Mouse (Mus musculus) liver, embryonic 11.5 days (tissue): ENCODE data around the gene Slc43a1. TPM values are rescaled to one million over a fixed set of nuclear protein-coding genes. Genes with fewer than 3 reads are reported as not detected.

Experiments used
- ATAC-seq: fragments of 200-750 bp; cut with Nextera tagmentation; replicated peaks from 2 replicates; pipeline ENCODE4 v1.8.0; 2017; ENCODE audit warnings: moderate number of reproducible peaks, mild to moderate bottlenecking, moderate TSS enrichment, moderate library complexity; ENCODE audit not compliant: low FRiP score
- DNase-seq: peaks from one replicate; pipeline ENCODE4 v3.0.0-alpha.2; 2017; ENCODE audit warnings: low spot score
- H3K27ac ChIP-seq: fragments of 300-500 bp; sonication (generic); 2 replicates; pipeline ENCODE4 v1.5.1; 2014; ENCODE audit warnings: mild to moderate bottlenecking, low read depth, low read length, control low read depth
- H3K27me3 ChIP-seq: fragments of 300-500 bp; sonication (generic); replicated peaks from 2 replicates; pipeline ENCODE4 v1.6.1; 2014; ENCODE audit warnings: low read length, mixed read lengths; ENCODE audit not compliant: control insufficient read depth, insufficient read depth
- H3K36me3 ChIP-seq: fragments of 300-500 bp; sonication (generic); 2 replicates; pipeline ENCODE4 v1.6.1; 2014; ENCODE audit warnings: mild to moderate bottlenecking, low read length, moderate library complexity, mixed read lengths; ENCODE audit not compliant: control insufficient read depth, insufficient read depth
- H3K4me1 ChIP-seq: fragments of 300-500 bp; sonication (generic); replicated peaks from 2 replicates; pipeline ENCODE4 v1.6.1; 2014; ENCODE audit warnings: low read length, mixed read lengths; ENCODE audit not compliant: control insufficient read depth, insufficient read depth
- H3K4me2 ChIP-seq: fragments of 300-500 bp; sonication (generic); 2 replicates; pipeline ENCODE4 v1.6.1; 2014; ENCODE audit warnings: mild to moderate bottlenecking, control low read depth, moderate library complexity
- H3K4me3 ChIP-seq: fragments of 300-500 bp; sonication (generic); 2 replicates; pipeline ENCODE4 v1.5.1; 2014; ENCODE audit warnings: low read depth, low read length, control low read depth
- H3K9ac ChIP-seq: fragments of 300-500 bp; sonication (generic); 2 replicates; pipeline ENCODE4 v1.6.1; 2014; ENCODE audit warnings: low read depth, low read length, control low read depth
- H3K9me3 ChIP-seq: fragments of 300-500 bp; sonication (generic); 2 replicates; pipeline ENCODE4 v1.6.1; 2016; ENCODE audit warnings: low read length, inconsistent platforms, mixed read lengths; ENCODE audit not compliant: control insufficient read depth
- WGBS: fragments of 180-500 bp; shearing (Covaris S2); extraction: QIAGEN DNeasy Blood & Tissue Kit; methylation state at CpG from one replicate; pipeline ENCODE4 v1.1.7; 2014; 5-methylcytosine and 5-hydroxymethylcytosine counted together
- polyA plus RNA-seq: library from polyadenylated mRNA; unstranded; fragments of >200 nt; fragmentation: Nextera tagmentation; extraction: Ambion mirVana; gene quantifications from 2 replicates; pipeline ENCODE4 v1.2.1, GENCODE M21; 2014

Slc43a1 gene
- polyA plus RNA-seq, 1 experiment from 2014 or later, result 83.2 TPM

DNA sequence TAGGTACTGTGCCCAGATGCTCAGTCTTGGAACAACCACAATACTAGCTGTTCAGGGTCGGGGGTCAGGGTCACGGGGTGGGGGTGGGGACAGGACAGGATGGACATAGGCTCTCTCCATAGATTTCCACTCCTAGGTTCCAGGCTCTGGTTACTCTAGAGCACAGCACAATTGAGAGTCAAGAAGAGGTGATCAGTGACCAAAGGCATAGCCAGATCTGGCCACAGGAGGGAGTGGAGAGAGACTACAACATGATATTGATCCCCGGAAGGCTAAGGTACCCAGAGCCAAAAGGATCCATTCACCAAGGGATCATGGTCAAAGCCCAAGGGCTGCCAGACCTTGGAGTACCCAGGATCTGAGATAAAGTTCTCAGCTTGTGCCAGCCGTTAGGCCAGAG is 46.0 kb downstream of the Slc43a1 start:
- 34% methylated on average over 4 of the region's 4 CpGs for WGBS
- Histone ChIP-seq H3K36me3 (no peaks in the 10 kb centered on the region), H3K4me1 (peaks cover 13% of the 10 kb centered on the region), H3K9ac (no peak overlapping the region), H3K4me2 (no peak overlapping the region), H3K27ac (no peak overlapping the region), H3K27me3 (peaks cover 97% of the 10 kb centered on the region), H3K9me3 (no peaks in the 10 kb centered on the region), H3K4me3 (no peak overlapping the region)
- ATAC-seq (no peak), DNase-seq (peak; percentile 30)

DNA sequence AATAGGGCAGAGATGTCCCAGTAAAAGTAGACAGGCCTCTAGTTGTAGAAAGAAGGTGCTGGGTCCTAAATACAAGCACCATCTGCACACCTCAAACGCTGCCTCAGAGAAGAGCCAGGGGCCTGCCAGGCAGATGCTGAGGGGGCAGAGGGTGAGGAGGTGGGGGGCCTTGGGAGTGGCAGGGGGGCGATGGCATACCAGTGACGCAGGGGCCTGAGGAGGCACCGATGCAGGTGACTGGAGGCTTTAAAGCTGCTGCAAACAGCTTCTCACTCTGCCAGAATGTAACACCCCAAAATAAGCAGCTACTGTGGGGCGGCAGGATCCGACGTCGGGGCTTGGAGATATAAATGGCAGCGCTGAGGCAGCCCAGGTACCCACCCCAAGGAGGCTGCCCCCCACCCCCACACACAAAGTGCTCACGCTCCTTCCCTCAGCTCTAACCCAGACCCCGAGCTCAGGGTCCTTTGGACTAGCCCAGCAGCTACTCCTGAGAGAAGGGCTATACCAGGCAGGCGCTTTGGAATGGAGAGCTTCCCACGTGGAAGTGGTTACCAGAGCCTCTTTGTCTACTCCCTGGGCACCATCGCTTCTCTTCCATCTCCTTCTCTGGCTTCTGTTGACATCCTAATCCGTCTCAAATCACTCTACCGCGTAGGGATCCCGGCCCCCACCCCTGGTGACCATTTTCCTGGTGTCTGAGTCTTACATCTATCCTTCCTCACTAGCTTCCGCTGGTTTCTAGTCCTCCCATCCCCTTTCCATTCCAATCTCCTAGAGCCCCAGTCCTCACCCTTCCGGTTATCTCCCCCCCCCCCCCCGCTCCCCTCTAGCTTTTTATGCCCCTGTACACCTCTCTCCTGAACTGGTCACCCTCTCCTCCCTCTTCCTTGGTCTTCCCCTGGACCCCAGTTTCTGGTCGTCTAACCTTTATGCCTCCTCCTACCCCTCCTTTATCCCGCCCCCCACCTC is 46.7 kb downstream of the Slc43a1 start:
- Histone ChIP-seq H3K36me3 (no peaks in the 10 kb centered on the region), H3K4me1 (peaks cover 13% of the 10 kb centered on the region), H3K4me2 (no peak overlapping the region; the same call in 1 of the 2 replicates), H3K9me3 (no peaks in the 10 kb centered on the region), H3K27ac (no peak overlapping the region), H3K27me3 (peaks cover 96% of the 10 kb centered on the region), H3K4me3 (0 out of 2 replicates have a peak overlapping the region, but pooled peaks have one; percentile 15), H3K9ac (no peak overlapping the region)
- ATAC-seq (no peak), DNase-seq (peak; percentile 34)
- 12% methylated on average over 22 of the region's 23 CpGs for WGBS

DNA sequence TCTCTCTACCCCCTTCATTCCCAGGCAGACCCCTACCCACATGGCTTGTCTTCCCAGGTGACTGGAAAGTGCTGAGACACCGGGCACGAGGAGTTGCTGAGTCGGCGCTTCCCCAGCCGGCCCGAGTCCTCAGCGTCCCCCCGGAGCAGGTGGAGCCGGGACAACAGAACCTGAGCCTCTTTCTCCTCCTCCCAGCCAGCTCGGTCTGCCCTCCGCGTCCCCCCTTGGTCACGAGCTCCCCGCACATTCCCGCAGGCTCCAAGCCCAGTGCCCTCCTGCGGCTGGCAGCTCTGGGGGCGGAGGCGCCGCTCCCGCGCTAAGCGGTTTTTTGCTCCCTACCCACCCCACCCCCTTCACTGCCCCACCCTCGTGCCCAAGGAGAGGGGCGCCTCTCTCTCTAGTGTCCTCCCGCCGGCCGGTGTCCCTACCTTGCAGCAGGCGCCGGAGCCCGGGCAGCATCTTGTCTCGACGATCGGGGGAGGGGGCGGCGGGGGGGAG is 47.6 kb downstream of the Slc43a1 start, which contains the start of gene Rtn4rl2:
TSS of gene Rtn4rl2 (minus strand) at position 477 of the 498 bp plus-strand sequence.
- Histone ChIP-seq H3K9ac (no peak within 1 kb of the TSS), H3K4me1 (peaks cover 13% of the 10 kb centered on the region), H3K36me3 (no peaks in the 10 kb centered on the region), H3K4me2 (peak within 1 kb of the TSS; percentile 83), H3K27ac (no peak within 1 kb of the TSS), H3K4me3 (peak within 1 kb of the TSS; percentile 58), H3K27me3 (peaks cover 94% of the 10 kb centered on the region), H3K9me3 (no peaks in the 10 kb centered on the region)
- ATAC-seq (0 out of 2 replicates have a peak, but pooled peaks have one; percentile 1), DNase-seq (no peak)
- WGBS, result 2% methylated on average over 35 of the region's 35 CpGs

DNA sequence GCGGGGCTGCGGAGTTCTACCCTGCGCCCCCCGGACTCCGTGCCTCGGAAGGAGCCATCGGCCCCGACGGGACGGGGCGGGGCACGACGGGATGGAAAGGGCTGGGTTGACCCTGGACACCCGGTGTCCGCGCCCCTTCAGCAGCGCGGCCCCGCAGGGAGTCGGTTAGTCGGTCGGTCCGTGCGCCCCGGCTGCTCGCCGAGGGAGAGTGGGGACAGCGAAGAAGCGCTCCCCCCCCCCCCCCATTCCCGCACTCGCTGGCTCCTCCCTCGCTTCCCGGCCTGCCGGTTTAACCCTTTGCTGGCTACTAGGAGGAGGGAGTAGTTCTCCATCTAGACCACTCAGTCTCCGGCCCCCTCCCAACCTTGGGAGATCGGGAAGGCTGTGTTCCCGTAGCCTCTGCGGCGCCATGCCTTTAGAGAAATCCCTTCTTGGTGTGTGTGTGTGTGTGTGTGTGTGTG is 48.2 kb downstream of the Slc43a1 start:
- Histone ChIP-seq H3K4me1 (peaks cover 13% of the 10 kb centered on the region), H3K9me3 (no peaks in the 10 kb centered on the region), H3K27me3 (peaks cover 92% of the 10 kb centered on the region), H3K27ac (no peak overlapping the region), H3K4me2 (peak overlapping the region; percentile 83), H3K4me3 (peak overlapping the region; percentile 58), H3K36me3 (no peaks in the 10 kb centered on the region), H3K9ac (no peak overlapping the region)
- DNase-seq (no peak), ATAC-seq (peak; percentile 7; the same call in 1 of the 2 replicates)
- under 1% methylated on average over 30 of the region's 39 CpGs for WGBS

DNA sequence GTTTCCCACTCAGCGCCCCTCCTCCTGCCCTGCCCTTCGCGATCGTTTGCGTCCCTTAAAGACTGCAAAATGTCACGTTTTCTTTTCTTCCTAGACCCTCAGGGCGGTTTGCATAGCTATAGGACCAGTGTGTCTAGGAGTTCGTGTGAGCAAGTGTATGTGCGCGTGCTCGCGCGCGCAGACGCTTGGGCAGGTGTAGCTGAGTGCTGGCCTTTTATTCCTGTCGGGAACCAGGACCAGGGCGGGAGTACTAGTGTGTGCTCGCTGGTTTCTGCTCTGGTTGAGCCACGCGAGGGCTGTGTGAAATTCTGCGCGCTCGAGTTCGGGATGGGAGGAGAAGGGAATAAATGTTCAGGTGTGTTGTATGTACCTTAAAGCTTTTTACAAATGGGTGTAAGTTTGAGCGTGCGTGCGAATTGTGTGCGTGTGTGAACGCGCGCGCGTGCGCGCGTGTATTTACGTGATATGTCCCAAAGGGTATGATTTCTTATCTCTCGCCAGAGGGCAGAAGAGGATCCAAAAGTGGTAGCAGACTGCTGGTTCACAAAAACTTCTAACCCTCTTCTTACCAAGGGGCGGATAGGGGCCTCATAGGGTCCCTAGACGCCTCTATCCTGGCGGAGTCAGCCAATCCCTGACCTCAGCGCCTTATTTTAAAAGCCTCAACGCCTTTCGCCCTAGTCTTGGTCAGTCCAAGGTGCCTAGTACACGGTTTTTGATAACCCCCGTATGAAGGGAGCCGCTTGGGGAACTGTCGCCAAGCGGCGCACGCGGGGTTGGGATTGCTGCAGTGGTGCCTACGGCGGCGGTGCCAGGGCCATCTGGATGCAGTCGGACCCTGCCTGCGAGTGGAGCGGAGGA is 49.0 kb downstream of the Slc43a1 start:
- ATAC-seq, result no peak; the same call in 1 of the 2 replicates

DNA sequence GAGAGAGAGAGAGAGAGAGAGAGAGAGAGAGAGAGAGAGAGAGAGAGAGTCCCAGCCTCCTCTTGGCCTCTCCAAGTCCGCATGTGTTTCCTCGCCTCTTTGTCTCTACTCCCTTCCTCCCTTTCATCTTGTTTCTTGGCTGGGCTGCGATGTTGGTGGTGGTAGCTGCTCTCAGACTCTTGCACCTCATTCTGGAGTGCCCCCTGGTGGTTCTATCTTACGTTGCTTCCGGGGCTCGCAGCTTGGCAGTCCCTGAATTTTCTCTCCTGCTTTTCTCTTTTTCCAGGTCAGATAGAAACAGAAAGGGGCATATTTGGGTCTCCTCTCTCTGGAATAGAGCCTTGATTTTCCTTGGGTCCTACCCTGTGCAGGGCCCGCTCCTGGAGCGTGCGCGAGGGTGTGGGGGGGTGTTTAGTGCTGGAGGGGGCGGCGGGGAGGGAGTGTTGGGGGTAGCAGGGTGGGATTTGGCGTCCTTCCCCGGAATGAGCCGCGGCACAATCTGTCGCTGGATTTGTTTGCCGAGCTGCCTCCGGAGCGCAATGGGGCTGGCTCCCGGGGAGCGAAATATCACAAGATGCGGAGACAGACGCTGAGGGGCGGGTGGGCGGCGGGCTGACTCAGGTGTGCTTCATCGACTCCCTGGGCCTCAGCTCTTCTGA is 50.1 kb downstream of the Slc43a1 start:
- peaks cover 84% of the 10 kb centered on the region for H3K27me3 ChIP-seq
- WGBS, result 5% methylated on average over 28 of the region's 28 CpGs
- DNase-seq, result no peak
- H3K4me3 ChIP-seq, result peak overlapping the region; percentile 5
- no peak overlapping the region for H3K27ac ChIP-seq
- H3K4me2 ChIP-seq, result peak overlapping the region; percentile 56
- ATAC-seq, result no peak
- no peak overlapping the region for H3K9ac ChIP-seq
- no peaks in the 10 kb centered on the region for H3K9me3 ChIP-seq
- H3K4me1 ChIP-seq, result peaks cover 11% of the 10 kb centered on the region
- H3K36me3 ChIP-seq, result no peaks in the 10 kb centered on the region

More for the DNA sequence above, 49.0 kb downstream of the Slc43a1 start:
- DNase-seq, result no peak
- no peak overlapping the region for H3K9ac ChIP-seq
- no peaks in the 10 kb centered on the region for H3K36me3 ChIP-seq
- H3K9me3 ChIP-seq, result no peaks in the 10 kb centered on the region
- peaks cover 89% of the 10 kb centered on the region for H3K27me3 ChIP-seq
- H3K27ac ChIP-seq, result no peak overlapping the region
- peak overlapping the region; percentile 58 for H3K4me3 ChIP-seq
- under 1% methylated on average over 58 of the region's 58 CpGs for WGBS
- H3K4me2 ChIP-seq, result peak overlapping the region; percentile 83
- peaks cover 13% of the 10 kb centered on the region for H3K4me1 ChIP-seq

DNA sequence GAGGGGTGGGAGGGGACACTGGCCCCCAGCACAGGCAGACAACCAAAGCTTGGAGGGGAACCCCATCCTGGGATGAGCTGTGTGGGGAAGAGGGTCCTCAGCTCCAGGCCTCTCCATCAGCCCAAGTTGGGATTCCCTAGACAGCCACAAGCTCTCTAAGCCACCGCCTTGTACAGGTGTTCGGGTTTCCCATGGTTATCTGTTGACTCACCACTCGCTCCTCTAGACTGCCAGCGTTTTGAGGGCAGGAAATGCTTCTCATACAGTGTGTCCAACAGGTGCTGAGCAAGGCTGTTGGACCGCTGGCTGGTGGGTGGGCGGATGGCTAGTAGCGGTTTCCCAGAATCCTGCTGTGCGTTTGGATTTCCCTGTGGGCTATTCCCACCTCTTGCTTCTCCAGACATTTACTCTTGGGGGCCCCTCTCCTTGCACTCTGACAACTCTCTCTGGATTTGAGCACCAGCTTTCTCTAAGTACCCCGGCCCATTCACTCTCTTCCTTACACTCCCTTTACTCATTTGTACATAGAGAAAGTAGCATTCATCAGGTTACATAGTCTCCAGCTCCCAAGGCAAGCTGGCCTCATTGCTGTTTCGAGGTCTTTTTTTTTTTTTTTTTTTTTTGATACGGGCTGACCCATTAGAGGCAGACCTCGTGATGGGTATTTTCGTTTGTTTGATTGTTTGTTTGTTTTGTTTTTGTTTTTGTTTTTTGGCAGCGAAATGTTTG is 50.8 kb downstream of the Slc43a1 start:
- WGBS, result 17% methylated on average over 14 of the region's 14 CpGs
- no peak overlapping the region for H3K27ac ChIP-seq
- peaks cover 78% of the 10 kb centered on the region for H3K27me3 ChIP-seq
- H3K4me3 ChIP-seq, result peak overlapping the region; percentile 5; the same call in 1 of the 2 replicates
- no peak for DNase-seq
- no peak for ATAC-seq
- no peak overlapping the region for H3K9ac ChIP-seq
- no peaks in the 10 kb centered on the region for H3K9me3 ChIP-seq
- H3K4me1 ChIP-seq, result peaks cover 11% of the 10 kb centered on the region
- H3K36me3 ChIP-seq, result no peaks in the 10 kb centered on the region
- peak overlapping the region; percentile 56 for H3K4me2 ChIP-seq
